Mouse (Mus musculus) kidney, adult 2 months (tissue): ENCODE results near the gene Gpr137.

Experiments
- CTCF ChIP-seq: fragments of 200-500 bp; conservative IDR thresholded peaks from 2 replicates; pipeline ENCODE4 v1.5.1; 2011; ENCODE audit warnings: low read depth, mild to moderate bottlenecking, control low read depth, low read length, moderate library complexity, mixed read lengths; ENCODE audit not compliant: insufficient read depth, insufficient read length
- POLR2A ChIP-seq: fragments of 200-500 bp; IDR thresholded peaks from one replicate; pipeline ENCODE4 v1.6.1; 2011; ENCODE audit warnings: low read depth, low read length, control low read depth

- TF ChIP-seq CTCF (0 out of 2 replicates have a peak, but pooled peaks have one; percentile 1), POLR2A (peak; percentile 73)
Measured at GRCm38 (mm10) chr19:6950613-6951153, 8.4 kb upstream of the Gpr137 start.
